Mouse (Mus musculus): ENCODE results near the gene Clcn6.
A peak's percentile ranks its signal among the peaks of the same experiment; 100 is the strongest.

Gene Clcn6

GRCm38 (mm10) chr4:148040029-148040830 lies 1.6 kb upstream of the Clcn6 start:
- no peak for DNase-seq (ENCODE audit: low spot score in 2 of 2)

GRCm38 (mm10) chr4:148039254-148040028 lies 820 bp upstream of the Clcn6 start:
- DNase-seq (ENCODE audit: low spot score in 2 of 2), result no peak

- DNase-seq (ENCODE audit: low spot score in 2 of 2), result no peak
Observed at GRCm38 (mm10) chr4:148038079-148038599, 482 bp downstream of the Clcn6 start.

GRCm38 (mm10) chr4:148035440-148035839 lies 3.2 kb downstream of the Clcn6 start:
- no peak for DNase-seq (ENCODE audit: low spot score in 2 of 2)

GRCm38 (mm10) chr4:148033858-148034410 lies 4.7 kb downstream of the Clcn6 start:
- DNase-seq (ENCODE audit: low spot score in 2 of 2), result no peak

- DNase-seq (ENCODE audit: low spot score in 2 of 2), result no peak
Observed at GRCm38 (mm10) chr4:148030506-148030905, 8.1 kb downstream of the Clcn6 start.

- no peak for DNase-seq (ENCODE audit: low spot score in 2 of 2)
Observed at GRCm38 (mm10) chr4:148029297-148029696, 9.3 kb downstream of the Clcn6 start.

- no peak for DNase-seq (ENCODE audit: low spot score in 2 of 2)
Observed at GRCm38 (mm10) chr4:148024003-148024402, 14.6 kb downstream of the Clcn6 start.

GRCm38 (mm10) chr4:148018410-148018809 lies 20.2 kb downstream of the Clcn6 start:
- no peak for DNase-seq (ENCODE audit: low spot score in 2 of 2)

- no peak for DNase-seq (ENCODE audit: low spot score in 2 of 2)
Observed at GRCm38 (mm10) chr4:148016981-148017380, 21.6 kb downstream of the Clcn6 start.

- no peak for DNase-seq (ENCODE audit: low spot score in 2 of 2)
Observed at GRCm38 (mm10) chr4:148015418-148015817, 23.2 kb downstream of the Clcn6 start.

- DNase-seq (ENCODE audit: low spot score in 2 of 2), result no peak
Observed at GRCm38 (mm10) chr4:148012216-148012615, 26.4 kb downstream of the Clcn6 start.

- no peak for DNase-seq (ENCODE audit: low spot score in 2 of 2)
Observed at GRCm38 (mm10) chr4:148011332-148011731, 27.3 kb downstream of the Clcn6 start.

GRCm38 (mm10) chr4:148009641-148010040 lies 29.0 kb downstream of the Clcn6 start:
- no peak for DNase-seq (ENCODE audit: low spot score in 2 of 2)

- peak in 1 of 2 experiments; percentile 73 for DNase-seq (ENCODE audit: low spot score in 2 of 2)
Observed at GRCm38 (mm10) chr4:148008412-148008811, 30.2 kb downstream of the Clcn6 start.

GRCm38 (mm10) chr4:148004361-148004760 lies 34.3 kb downstream of the Clcn6 start:
- DNase-seq (ENCODE audit: low spot score in 2 of 2), result no peak

- no peak for DNase-seq (ENCODE audit: low spot score in 2 of 2)
Observed at GRCm38 (mm10) chr4:148001866-148002265, 36.8 kb downstream of the Clcn6 start.

- no peak for DNase-seq (ENCODE audit: low spot score in 2 of 2)
Observed at GRCm38 (mm10) chr4:148001013-148001789, 37.4 kb downstream of the Clcn6 start.

GRCm38 (mm10) chr4:148000202-148000772 lies 38.3 kb downstream of the Clcn6 start, which contains the start of gene Nppa:
Gene Nppa (plus strand): TSS chr4:148000722.
- DNase-seq (ENCODE audit: low spot score in 2 of 2), result no peak

GRCm38 (mm10) chr4:147995311-147995710 lies 43.3 kb downstream of the Clcn6 start:
- no peak for DNase-seq (ENCODE audit: low spot score in 2 of 2)

GRCm38 (mm10) chr4:147993571-147994095 lies 45.0 kb downstream of the Clcn6 start:
- DNase-seq (ENCODE audit: low spot score in 2 of 2), result no peak
